Mouse (Mus musculus): ENCODE data around the gene Fgfr2. TPM values are rescaled to one million over a fixed set of nuclear protein-coding genes. Genes with fewer than 3 reads are reported as not detected.
A peak's percentile ranks its signal among the peaks of the same experiment; 100 is the strongest.

The Fgfr2 gene
- total RNA-seq, 2 experiments from 2014 or later, result 28.8 to 29.4 TPM

- intact Hi-C loops (cut with DNase I), result loop anchor here (2.0 kb wide), 1 partner anchor 14 kb away; no protein-coding TSS in a partner anchor
- DNase-seq (ENCODE audit: extremely low spot score in 1 of 2, low spot score in 2 of 2), result no peak
Observed at GRCm38 (mm10) chr7:130340412-130341152, 2782.6 kb downstream of the Fgfr2 start.

- DNase-seq (ENCODE audit: extremely low spot score in 1 of 2, low spot score in 2 of 2), result no peak
- intact Hi-C loops (cut with DNase I), result no loop called here
Observed at GRCm38 (mm10) chr7:130337601-130338000, 2785.5 kb downstream of the Fgfr2 start.

- intact Hi-C loops (cut with DNase I), result no loop called here
- DNase-seq (ENCODE audit: extremely low spot score in 1 of 2, low spot score in 2 of 2), result no peak
Observed at GRCm38 (mm10) chr7:130335440-130336051, 2787.6 kb downstream of the Fgfr2 start.

GRCm38 (mm10) chr7:130332515-130333220 is 2790.5 kb downstream of the Fgfr2 start:
- DNase-seq (ENCODE audit: extremely low spot score in 1 of 2, low spot score in 2 of 2), result peak in 1 of 2 experiments; percentile 37
- intact Hi-C loops (cut with DNase I), result no loop called here

GRCm38 (mm10) chr7:130327603-130328365 is 2795.4 kb downstream of the Fgfr2 start:
- DNase-seq (ENCODE audit: extremely low spot score in 1 of 2, low spot score in 2 of 2), result no peak
- intact Hi-C loops (cut with DNase I), result no loop called here

GRCm38 (mm10) chr7:130325983-130326433 is 2797.1 kb downstream of the Fgfr2 start:
- DNase-seq (ENCODE audit: extremely low spot score in 1 of 2, low spot score in 2 of 2), result peak in 1 of 2 experiments; percentile 45
- intact Hi-C loops (cut with DNase I), result no loop called here

GRCm38 (mm10) chr7:130324716-130325401 is 2798.3 kb downstream of the Fgfr2 start:
- DNase-seq (ENCODE audit: extremely low spot score in 1 of 2, low spot score in 2 of 2), result no peak
- intact Hi-C loops (cut with DNase I), result no loop called here

- intact Hi-C loops (cut with DNase I), result no loop called here
- DNase-seq (ENCODE audit: extremely low spot score in 1 of 2, low spot score in 2 of 2), result no peak
Observed at GRCm38 (mm10) chr7:130323766-130324165, 2799.4 kb downstream of the Fgfr2 start.

GRCm38 (mm10) chr7:130319799-130320556 is 2803.2 kb downstream of the Fgfr2 start:
- intact Hi-C loops (cut with DNase I), result no loop called here
- DNase-seq (ENCODE audit: extremely low spot score in 1 of 2, low spot score in 2 of 2), result peak; percentile 25 to 84

GRCm38 (mm10) chr7:130316294-130316693 is 2806.9 kb downstream of the Fgfr2 start:
- intact Hi-C loops (cut with DNase I), result no loop called here

GRCm38 (mm10) chr7:130315221-130315620 is 2807.9 kb downstream of the Fgfr2 start:
- intact Hi-C loops (cut with DNase I), result no loop called here
- DNase-seq (ENCODE audit: extremely low spot score in 1 of 2, low spot score in 2 of 2), result no peak

More at GRCm38 (mm10) chr7:130316294-130316693, 2806.9 kb downstream of the Fgfr2 start:
- DNase-seq (ENCODE audit: extremely low spot score in 1 of 2, low spot score in 2 of 2), result no peak

GRCm38 (mm10) chr7:130314658-130315057 is 2808.5 kb downstream of the Fgfr2 start:
- intact Hi-C loops (cut with DNase I), result no loop called here
- no peak for DNase-seq (ENCODE audit: extremely low spot score in 1 of 2, low spot score in 2 of 2)

GRCm38 (mm10) chr7:130311362-130311761 is 2811.8 kb downstream of the Fgfr2 start:
- intact Hi-C loops (cut with DNase I), result no loop called here

GRCm38 (mm10) chr7:130309180-130309579 is 2814.0 kb downstream of the Fgfr2 start:
- no peak for DNase-seq (ENCODE audit: extremely low spot score in 1 of 2, low spot score in 2 of 2)

More at GRCm38 (mm10) chr7:130311362-130311761, 2811.8 kb downstream of the Fgfr2 start:
- no peak for DNase-seq (ENCODE audit: extremely low spot score in 1 of 2, low spot score in 2 of 2)

GRCm38 (mm10) chr7:130307036-130307435 is 2816.1 kb downstream of the Fgfr2 start:
- intact Hi-C loops (cut with DNase I), result no loop called here
- DNase-seq (ENCODE audit: extremely low spot score in 1 of 2, low spot score in 2 of 2), result no peak

More at GRCm38 (mm10) chr7:130309180-130309579, 2814.0 kb downstream of the Fgfr2 start:
- intact Hi-C loops (cut with DNase I), result no loop called here

- intact Hi-C loops (cut with DNase I), result no loop called here
- DNase-seq (ENCODE audit: extremely low spot score in 1 of 2, low spot score in 2 of 2), result no peak
Observed at GRCm38 (mm10) chr7:130304642-130305041, 2818.5 kb downstream of the Fgfr2 start.

- intact Hi-C loops (cut with DNase I), result no loop called here
- DNase-seq (ENCODE audit: extremely low spot score in 1 of 2, low spot score in 2 of 2), result no peak
Observed at GRCm38 (mm10) chr7:130303464-130303863, 2819.7 kb downstream of the Fgfr2 start.

- DNase-seq (ENCODE audit: extremely low spot score in 1 of 2, low spot score in 2 of 2), result no peak
- intact Hi-C loops (cut with DNase I), result no loop called here
Observed at GRCm38 (mm10) chr7:130300606-130301005, 2822.5 kb downstream of the Fgfr2 start.
